Mouse (Mus musculus) sigmoid colon, adult 10 weeks (tissue): ENCODE measurements around the gene Zfp101. TPM values are rescaled to one million over a fixed set of nuclear protein-coding genes. Genes with fewer than 3 reads are reported as not detected.

Experiments
- polyA plus RNA-seq: library from polyadenylated mRNA; stranded (reverse); fragments of 350-450 nt; fragmentation: Illumina TruSeq; extraction: RNeasy Lipid Tissue Mini Kit (QIAGEN cat#74804); gene quantifications from one replicate; pipeline ENCODE4 v1.2.3, GENCODE M21; 2014; ENCODE audit warnings: low read depth, low replicate concordance

Gene Zfp101
- 45.2 TPM for polyA plus RNA-seq

DNA sequence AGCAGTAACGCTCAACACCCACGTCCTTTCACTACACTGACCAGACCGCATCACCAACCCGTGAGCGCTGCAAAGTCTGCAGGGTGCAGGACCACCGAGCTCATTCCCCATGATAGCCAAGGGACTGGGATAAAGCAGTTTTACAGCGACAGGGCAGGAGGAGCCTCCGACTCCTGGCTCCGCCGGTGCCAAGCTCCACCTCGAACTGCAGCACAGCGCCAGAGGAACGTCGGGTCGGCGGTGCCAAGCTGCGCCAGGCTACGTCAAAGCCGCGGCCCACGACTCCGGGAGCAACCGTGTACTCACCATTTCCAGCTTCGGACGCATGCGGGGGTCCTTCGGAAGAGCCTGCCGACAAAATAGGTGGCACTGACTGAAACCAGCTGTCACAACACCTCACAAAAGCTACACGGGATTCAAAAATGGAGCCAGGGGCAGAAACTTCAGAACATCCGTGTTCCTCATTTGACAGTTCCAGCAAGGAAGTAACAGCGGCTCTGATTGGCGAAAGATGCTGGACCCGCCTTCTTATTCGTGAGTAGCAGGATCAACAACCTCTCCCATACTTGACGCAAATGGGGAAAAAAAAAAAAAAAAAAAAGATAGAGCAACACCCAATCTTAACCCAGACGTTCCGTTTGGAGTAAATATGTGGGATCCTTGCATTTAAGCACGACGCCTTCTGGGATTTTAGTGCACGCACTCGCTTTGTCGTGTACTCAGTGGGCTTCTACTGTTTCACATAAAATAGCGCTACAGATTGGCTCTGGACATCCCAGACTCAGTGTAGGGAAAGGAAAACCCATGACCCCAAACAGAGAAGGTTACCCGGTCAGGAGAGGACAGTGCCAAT lies at the start of gene Zfp101:
Zfp101 (minus strand) TSS at position 460 of the 853 bp plus-strand sequence.

DNA sequence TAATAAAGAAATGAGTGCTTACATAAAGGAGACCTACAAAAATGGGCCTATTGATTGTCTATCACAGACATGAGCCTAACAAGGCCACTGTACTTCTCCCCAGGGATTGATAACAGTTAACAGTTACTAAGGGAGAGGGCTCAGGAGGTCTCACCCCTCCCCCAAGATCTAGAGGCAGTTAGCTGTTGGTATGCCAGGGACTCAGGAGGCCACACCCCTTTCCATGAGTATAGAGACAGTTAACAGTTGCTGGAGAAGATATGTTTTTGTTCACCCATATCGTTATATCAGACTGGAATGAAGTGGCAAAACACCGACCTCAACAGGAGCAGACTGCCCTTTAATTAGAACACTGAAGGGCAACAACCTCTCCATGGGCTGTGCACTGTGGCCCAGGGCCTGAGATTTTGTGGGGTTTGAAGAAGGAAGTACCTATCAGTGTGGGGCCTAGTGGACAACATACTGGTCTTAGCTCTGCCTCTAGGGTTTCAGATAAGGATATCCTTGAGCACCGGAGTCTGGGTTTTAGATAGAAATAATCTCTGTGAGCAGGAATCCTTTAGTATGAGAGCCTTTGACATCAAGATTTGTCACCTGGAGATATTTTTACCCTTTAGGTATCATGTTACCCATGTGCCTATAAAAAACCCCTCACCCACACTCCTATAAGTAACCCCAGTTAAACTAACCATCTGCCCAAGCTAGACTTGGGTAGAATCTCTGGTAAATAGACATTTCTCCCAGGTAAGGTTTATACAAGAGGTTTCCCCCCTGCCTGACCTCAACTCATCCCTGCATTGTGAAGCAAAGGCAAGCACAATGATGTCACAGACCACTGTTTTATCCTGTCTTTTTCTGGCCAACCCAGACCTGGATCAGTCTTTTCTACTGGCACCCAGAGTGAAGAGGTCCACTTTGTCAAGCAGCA lies 37.8 kb upstream of the Zfp101 start, which contains the start of gene Actl9:
Actl9 (plus strand) TSS at position 878 of the 928 bp plus-strand sequence.

DNA sequence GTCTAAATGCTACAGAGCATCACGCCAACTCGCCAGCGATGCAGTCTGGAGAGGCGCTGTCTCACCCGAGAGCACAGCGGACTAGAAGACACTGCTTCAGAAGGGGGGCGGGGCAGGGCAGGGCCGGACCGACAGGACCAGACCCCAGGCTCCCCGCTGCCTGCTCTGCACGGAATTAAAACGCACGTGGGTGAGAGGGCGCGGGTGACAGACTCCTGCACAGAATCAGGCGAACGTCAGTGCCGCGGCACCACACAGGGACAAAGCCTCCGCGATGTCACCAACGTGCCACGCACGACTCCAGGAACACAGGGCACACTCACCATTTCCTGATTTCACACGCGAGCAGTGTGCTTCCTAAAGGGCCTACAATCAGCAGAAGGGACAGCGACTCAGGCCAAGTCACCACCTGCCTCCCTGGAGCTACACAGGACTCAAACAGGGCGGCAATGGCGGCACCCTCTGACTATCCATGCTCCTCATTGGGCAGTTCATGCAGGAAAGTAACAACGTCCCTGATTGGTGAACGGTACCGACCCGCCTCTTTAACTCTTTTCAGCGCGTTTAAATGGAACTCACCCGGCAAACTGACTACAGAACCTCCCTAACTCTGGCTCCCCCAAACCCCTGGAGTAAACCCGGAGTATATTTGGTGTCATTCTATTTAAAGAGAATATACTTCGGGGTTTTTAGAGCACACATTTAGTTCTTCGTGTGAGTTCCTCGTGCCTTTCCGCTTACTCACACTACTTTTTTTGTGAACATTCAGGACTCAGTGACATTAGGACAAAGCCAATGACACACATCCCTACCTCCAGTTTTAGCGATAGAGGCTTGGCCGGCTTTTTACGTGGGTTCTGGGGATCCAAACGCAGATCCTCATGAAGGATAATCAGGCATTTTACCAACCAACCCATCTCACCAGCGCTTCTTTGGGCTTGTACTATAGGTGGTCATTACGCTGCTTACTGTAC lies 35.7 kb downstream of the Zfp101 start, which contains the start of gene Zfp81:
Zfp81 (minus strand) TSS at position 468 of the 974 bp plus-strand sequence.

Other genes starting within 250 kb of the Zfp101 start
- not detected for gene Olfr55, start 226.2 kb downstream of the Zfp101 start, polyA plus RNA-seq
- not detected for gene Olfr239, start 203.3 kb downstream of the Zfp101 start, polyA plus RNA-seq
- gene Olfr1564, start 173.0 kb downstream of the Zfp101 start, polyA plus RNA-seq: 0.16 TPM
- gene Zfp955a, start 139.5 kb downstream of the Zfp101 start, polyA plus RNA-seq: 40.2 TPM
- not detected for gene Olfr63, start 130.0 kb downstream of the Zfp101 start, polyA plus RNA-seq
- gene Zfp955b, start 105.1 kb downstream of the Zfp101 start, polyA plus RNA-seq: 27.4 TPM
- gene Zfp81, start 35.8 kb downstream of the Zfp101 start, polyA plus RNA-seq: 38.6 TPM
- not detected for gene Actl9, start 38.3 kb upstream of the Zfp101 start, polyA plus RNA-seq
- gene Adamts10, start 129.6 kb upstream of the Zfp101 start, polyA plus RNA-seq: 3.1 TPM
- gene Myo1f, start 161.1 kb upstream of the Zfp101 start, polyA plus RNA-seq: 0.32 TPM
- 4.3 TPM for gene Zfp414, start 234.4 kb upstream of the Zfp101 start, polyA plus RNA-seq
- gene Pram1, start 243.4 kb upstream of the Zfp101 start, polyA plus RNA-seq: not detected